Mouse (Mus musculus) heart, adult 2 months (tissue): Measurements from ENCODE around the gene Gsg1l. TPM values are rescaled to one million over a fixed set of nuclear protein-coding genes. Genes with fewer than 3 reads are reported as not detected.
A peak's percentile ranks its signal among the peaks of the same experiment; 100 is the strongest.

ENCODE experiments used
- DNase-seq, 2 experiments: peaks; one replicate each; pipeline ENCODE4 v3.0.0; 2021
- H3K27ac ChIP-seq: fragments of 200-600 bp; 2 replicates; pipeline ENCODE4 v1.8.1; 2022
- H3K27me3 ChIP-seq: fragments of 200-500 bp; 2 replicates; pipeline ENCODE4 v1.6.1; 2012; ENCODE audit warnings: mild to moderate bottlenecking, low read length, inconsistent platforms, mixed read lengths; ENCODE audit not compliant: control insufficient read depth, insufficient read depth
- H3K36me3 ChIP-seq: fragments of 200-500 bp; 2 replicates; pipeline ENCODE4 v1.6.1; 2012; ENCODE audit warnings: low read length, inconsistent platforms; ENCODE audit not compliant: control insufficient read depth, insufficient read depth
- H3K4me1 ChIP-seq: fragments of 200-500 bp; 2 replicates; pipeline ENCODE4 v1.6.1; 2011; ENCODE audit warnings: low read length; ENCODE audit not compliant: control insufficient read depth, insufficient read depth
- H3K4me3 ChIP-seq: fragments of 200-600 bp; 2 replicates; pipeline ENCODE4 v1.8.1; 2022
- H3K79me2 ChIP-seq: fragments of 200-500 bp; replicated peaks from 2 replicates; pipeline ENCODE4 v1.6.1; 2012; ENCODE audit warnings: mild to moderate bottlenecking, inconsistent platforms, low read length, moderate library complexity, mixed read lengths; ENCODE audit not compliant: control insufficient read depth, insufficient read depth
- H3K9ac ChIP-seq: fragments of 200-500 bp; 2 replicates; pipeline ENCODE4 v1.6.1; 2012; ENCODE audit warnings: low read depth, mild to moderate bottlenecking, control low read depth, inconsistent platforms, low read length, mixed read lengths
- CTCF ChIP-seq: fragments of 200-600 bp; IDR thresholded peaks from 2 replicates; pipeline ENCODE4 v1.8.1; 2022; ENCODE audit warnings: antibody characterized with exemption, mild to moderate bottlenecking, moderate library complexity
- EP300 ChIP-seq: fragments of 200-500 bp; IDR thresholded peaks from 2 replicates; pipeline ENCODE4 v1.6.1; 2011; ENCODE audit warnings: low read depth, low read length, control low read depth; ENCODE audit not compliant: insufficient read depth
- POLR2A ChIP-seq: fragments of 200-500 bp; IDR thresholded peaks from 2 replicates; pipeline ENCODE4 v1.6.1; 2011; ENCODE audit warnings: mild to moderate bottlenecking, low read depth, low read length, control low read depth; ENCODE audit not compliant: insufficient read depth
- WGBS: fragments of 180-500 bp; shearing (Covaris S2); methylation state at CpG from one replicate; pipeline ENCODE4 v1.1.7; 2018; 5-methylcytosine and 5-hydroxymethylcytosine counted together
- intact Hi-C: fragments of 180-260 bp; cut with DNase I; formaldehyde crosslinking; loops from one replicate; pipeline ENCODE4 v1.15.1; 2025
- polyA plus RNA-seq: library from polyadenylated mRNA; depleted of rRNA; stranded (reverse); fragments of >200 nt; gene quantifications from 2 replicates; pipeline ENCODE4 v1.2.3, GENCODE M21; 2012; rRNA removed
- total RNA-seq, 2 experiments: library from RNA; stranded (reverse); gene quantifications; 2 replicates each; pipeline ENCODE4 v1.2.3; 2021

Gene Gsg1l
- total and polyA plus RNA-seq, 3 experiments = 10.5 to 12.6 (median 11.3) TPM

GRCm38 (mm10) chr7:125832767-125833166, 249.4 kb downstream of the Gsg1l start:
- DNase-seq = no peak
- peaks cover 2% of the 10 kb centered on the region; the same call in 1 of the 2 replicates for H3K4me1 ChIP-seq
- H3K27ac ChIP-seq = no peak overlapping the region
- H3K4me3 ChIP-seq = no peak overlapping the region
- no peaks in the 10 kb centered on the region for H3K79me2 ChIP-seq
- no peaks in the 10 kb centered on the region for H3K36me3 ChIP-seq
- no peaks in the 10 kb centered on the region for H3K27me3 ChIP-seq
- no peak for TF ChIP-seq POLR2A
- no peak for TF ChIP-seq EP300
- no peak for TF ChIP-seq CTCF
- intact Hi-C loops = no loop called here
- WGBS = 52% methylated on average over 1 of the region's 1 CpGs
- H3K9ac ChIP-seq = no peak overlapping the region

GRCm38 (mm10) chr7:125829121-125829666, 253.0 kb downstream of the Gsg1l start:
- H3K4me3 ChIP-seq = no peak overlapping the region
- peak in 1 of 2 experiments; percentile 48 for DNase-seq
- WGBS = 40% methylated on average over 3 of the region's 3 CpGs
- intact Hi-C loops = no loop called here
- peaks cover 2% of the 10 kb centered on the region; the same call in 1 of the 2 replicates for H3K4me1 ChIP-seq
- H3K36me3 ChIP-seq = no peaks in the 10 kb centered on the region
- TF ChIP-seq POLR2A (no peak), CTCF (no peak), EP300 (no peak)
- H3K9ac ChIP-seq = no peak overlapping the region
- no peaks in the 10 kb centered on the region for H3K27me3 ChIP-seq
- no peak overlapping the region for H3K27ac ChIP-seq
- no peaks in the 10 kb centered on the region for H3K79me2 ChIP-seq

GRCm38 (mm10) chr7:125828561-125828960, 253.7 kb downstream of the Gsg1l start:
- intact Hi-C loops = no loop called here
- H3K36me3 ChIP-seq = no peaks in the 10 kb centered on the region
- H3K4me1 ChIP-seq = peaks cover 2% of the 10 kb centered on the region; the same call in 1 of the 2 replicates
- no peaks in the 10 kb centered on the region for H3K79me2 ChIP-seq
- WGBS = 72% methylated on average over 5 of the region's 5 CpGs
- H3K9ac ChIP-seq = no peak overlapping the region
- H3K4me3 ChIP-seq = no peak overlapping the region
- no peak for DNase-seq
- TF ChIP-seq POLR2A = no peak
- no peak for TF ChIP-seq CTCF
- no peak for TF ChIP-seq EP300
- H3K27me3 ChIP-seq = no peaks in the 10 kb centered on the region
- no peak overlapping the region for H3K27ac ChIP-seq

Other genes starting within 250 kb of the Gsg1l start
- 10 to 100 TPM; 16.5 to 16.8 TPM for gene Xpo6, start 118.1 kb upstream of the Gsg1l start, total RNA-seq
- gene Xpo6, start 118.1 kb upstream of the Gsg1l start, polyA plus RNA-seq = 133 and 148 TPM in 2 replicates
- 10 to 100 TPM; 61.9 to 87.4 TPM for gene Sbk1, start 190.2 kb upstream of the Gsg1l start, total RNA-seq
- 44.5 and 55.4 TPM in 2 replicates for gene Sbk1, start 190.2 kb upstream of the Gsg1l start, polyA plus RNA-seq